Mouse (Mus musculus): ENCODE measurements around the gene Uvssa. TPM values are rescaled to one million over a fixed set of nuclear protein-coding genes. Genes with fewer than 3 reads are reported as not detected.
A peak's percentile ranks its signal among the peaks of the same experiment; 100 is the strongest.

The Uvssa gene
- polyA plus RNA-seq, 1 experiment from 2014 or later: 11.1 TPM

DNA sequence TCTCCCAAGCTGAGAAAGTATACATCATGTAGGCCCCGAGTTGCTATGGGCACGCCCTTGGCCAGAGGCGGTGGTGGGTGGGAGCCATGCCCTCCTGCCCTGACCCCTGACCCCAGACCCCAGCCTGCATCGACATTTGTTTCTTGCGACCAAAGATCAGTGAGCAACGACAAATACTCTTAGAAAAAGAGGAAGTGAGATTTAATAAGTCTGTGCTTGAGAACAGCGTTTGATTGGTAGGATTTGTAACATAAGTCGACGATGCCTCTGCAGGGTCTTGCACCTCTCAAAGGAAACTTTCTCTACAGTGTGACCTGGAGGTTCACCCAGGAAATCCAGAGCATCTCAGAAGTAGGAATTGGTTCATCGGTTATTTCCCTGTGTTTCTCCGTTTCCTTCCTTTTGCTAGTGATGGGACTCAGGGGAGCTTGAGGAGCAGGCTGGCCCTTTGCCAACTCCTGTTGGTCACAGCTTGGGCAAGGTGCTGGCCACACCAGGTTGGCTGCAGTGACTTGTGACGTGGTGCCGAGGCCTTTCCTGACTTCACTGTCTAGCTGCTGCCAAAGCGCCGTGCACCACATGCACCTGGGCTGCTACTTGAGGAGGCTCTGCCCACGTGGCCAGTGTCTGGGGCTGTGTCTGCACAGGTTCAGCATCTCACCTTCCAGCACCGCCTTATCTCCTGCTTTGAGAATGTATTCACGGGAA lies 5.9 kb upstream of the Uvssa start:
- Histone ChIP-seq H3K4me2 (no peak overlapping the region), H3K27ac (no peak overlapping the region), H3K4me1 (replicated peaks) (peaks cover 6% of the 10 kb centered on the region), H3K9me3 (no peaks in the 10 kb centered on the region), H3K9ac (replicated peaks) (no peak overlapping the region), H3K36me3 (peaks cover 73% of the 10 kb centered on the region), H3K27me3 (no peaks in the 10 kb centered on the region), H3K4me3 (replicated peaks) (no peak overlapping the region)
- WGBS: 89% methylated on average over 18 of the region's 18 CpGs
- ATAC-seq (ENCODE audit: insufficient number of reproducible peaks, insufficient read depth, low FRiP score, low TSS enrichment, low read depth): no peak

DNA sequence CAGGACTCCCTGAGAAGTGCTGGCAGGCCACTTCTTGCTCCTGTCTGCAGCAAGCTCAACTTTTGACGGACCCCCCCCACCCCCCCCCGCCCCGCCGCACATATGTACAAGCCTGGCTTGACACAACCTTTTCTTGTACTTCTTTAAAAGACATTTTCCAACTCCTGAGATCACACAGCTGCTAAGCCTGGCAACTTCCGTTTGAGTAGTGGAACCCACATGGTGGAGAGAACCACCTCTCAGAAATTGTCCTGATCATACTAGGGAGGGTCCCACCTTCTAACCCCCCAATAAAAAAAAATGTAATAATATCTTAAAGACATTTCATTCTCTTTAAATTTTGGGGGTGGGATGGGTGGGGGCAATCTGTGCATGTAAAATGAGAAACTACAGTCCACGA lies 1.2 kb upstream of the Uvssa start:
- ATAC-seq (ENCODE audit: insufficient number of reproducible peaks, insufficient read depth, low FRiP score, low TSS enrichment, low read depth): no peak
- Histone ChIP-seq H3K9ac (replicated peaks) (peak overlapping the region; percentile 66), H3K27me3 (no peaks in the 10 kb centered on the region), H3K36me3 (peaks cover 38% of the 10 kb centered on the region), H3K4me2 (peak overlapping the region; percentile 82), H3K4me1 (replicated peaks) (peaks cover 18% of the 10 kb centered on the region), H3K9me3 (no peaks in the 10 kb centered on the region), H3K4me3 (replicated peaks) (peak overlapping the region; percentile 65), H3K27ac (no peak overlapping the region)
- 57% methylated on average over 6 of the region's 6 CpGs for WGBS

DNA sequence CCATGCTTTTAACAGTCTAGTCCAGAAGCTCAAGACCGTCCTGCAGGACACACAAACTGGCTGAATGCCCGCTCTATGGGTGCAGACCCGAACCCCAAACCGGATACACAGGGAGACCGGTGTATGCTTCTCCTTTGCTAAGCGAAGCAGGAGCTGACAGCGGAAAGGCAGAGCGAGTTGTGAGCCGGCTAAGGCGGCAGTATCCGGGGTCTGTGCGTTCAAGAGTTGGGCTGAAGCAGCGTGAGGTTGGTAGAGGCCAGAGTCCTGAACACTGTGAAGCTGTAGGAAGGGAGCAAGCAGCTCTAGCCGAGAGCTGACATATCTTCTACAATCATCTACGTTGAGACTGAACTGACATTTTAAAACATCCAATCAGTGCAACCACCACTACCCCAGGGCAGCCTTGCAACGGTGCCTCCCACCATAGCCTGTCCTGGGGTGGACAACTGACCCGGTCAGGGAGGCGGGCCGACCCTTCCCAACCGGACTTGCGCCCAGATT lies 498 bp upstream of the Uvssa start:
- 2% methylated on average over 21 of the region's 21 CpGs for WGBS

DNA sequence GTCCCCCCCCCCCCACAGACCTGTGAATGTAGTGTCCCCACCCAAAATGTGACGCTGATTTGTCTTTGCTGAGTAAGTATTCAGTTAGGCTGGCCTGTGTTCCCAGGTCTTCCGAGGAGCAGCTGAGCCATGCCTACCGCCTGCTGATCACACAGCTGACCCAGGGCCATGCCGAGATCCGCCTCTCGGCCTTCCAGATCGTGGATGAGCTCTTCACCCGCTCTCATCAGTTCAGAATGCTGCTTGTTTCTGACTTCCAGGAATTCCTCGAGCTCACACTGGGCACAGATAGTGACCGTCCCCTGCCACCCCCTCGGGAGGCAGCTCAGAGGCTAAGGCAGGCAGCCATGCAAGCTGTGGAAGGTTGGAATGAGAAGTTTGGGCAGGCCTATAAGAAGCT lies 9.2 kb downstream of the Uvssa start:
- Histone ChIP-seq H3K4me2 (no peak overlapping the region), H3K4me1 (replicated peaks) (no peaks in the 10 kb centered on the region), H3K27me3 (no peaks in the 10 kb centered on the region), H3K27ac (no peak overlapping the region), H3K9me3 (no peaks in the 10 kb centered on the region), H3K36me3 (peaks cover 53% of the 10 kb centered on the region), H3K4me3 (replicated peaks) (no peak overlapping the region), H3K9ac (replicated peaks) (no peak overlapping the region)
- ATAC-seq (ENCODE audit: insufficient number of reproducible peaks, insufficient read depth, low FRiP score, low TSS enrichment, low read depth): no peak
- whole genome bisulfite sequencing: 86% methylated on average over 11 of the region's 11 CpGs

More for the DNA sequence above, 498 bp upstream of the Uvssa start:
- Histone ChIP-seq H3K27ac (peak overlapping the region; percentile 93), H3K4me1 (replicated peaks) (peaks cover 18% of the 10 kb centered on the region), H3K27me3 (no peaks in the 10 kb centered on the region), H3K4me3 (replicated peaks) (peak overlapping the region; percentile 65), H3K36me3 (peaks cover 32% of the 10 kb centered on the region), H3K9me3 (no peaks in the 10 kb centered on the region), H3K4me2 (peak overlapping the region; percentile 82), H3K9ac (replicated peaks) (peak overlapping the region; percentile 66)
- peak; percentile 21; the same call in 1 of the 2 replicates for ATAC-seq (ENCODE audit: insufficient number of reproducible peaks, insufficient read depth, low FRiP score, low TSS enrichment, low read depth)

DNA sequence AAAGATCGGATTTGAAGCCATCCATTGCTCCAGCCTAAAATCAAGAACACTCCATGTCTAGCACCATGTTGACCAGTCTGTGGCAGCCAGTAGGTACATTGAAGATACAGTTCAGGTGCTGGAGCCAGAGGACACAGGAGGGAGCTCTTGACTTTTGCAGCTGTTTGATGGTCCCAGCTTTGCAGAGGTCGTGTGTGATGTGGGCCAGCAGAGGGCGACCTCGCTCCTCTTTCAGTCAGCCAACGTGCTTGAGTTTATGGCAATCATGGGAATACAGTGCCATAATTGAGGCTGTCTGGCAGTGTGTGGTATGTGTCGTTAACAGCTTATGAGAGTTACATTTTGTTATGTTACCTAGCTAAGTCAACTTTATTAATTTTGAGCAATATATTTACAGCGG lies 15.5 kb downstream of the Uvssa start:
- peak; percentile 66 for ATAC-seq (ENCODE audit: insufficient number of reproducible peaks, insufficient read depth, low FRiP score, low TSS enrichment, low read depth)
- Histone ChIP-seq H3K9me3 (no peaks in the 10 kb centered on the region), H3K36me3 (peaks cover 42% of the 10 kb centered on the region), H3K27ac (no peak overlapping the region), H3K27me3 (peaks cover 12% of the 10 kb centered on the region), H3K9ac (replicated peaks) (no peak overlapping the region), H3K4me1 (replicated peaks) (peaks cover 5% of the 10 kb centered on the region), H3K4me3 (replicated peaks) (no peak overlapping the region), H3K4me2 (no peak overlapping the region)
- 11% methylated on average over 7 of the region's 7 CpGs for whole genome bisulfite sequencing

DNA sequence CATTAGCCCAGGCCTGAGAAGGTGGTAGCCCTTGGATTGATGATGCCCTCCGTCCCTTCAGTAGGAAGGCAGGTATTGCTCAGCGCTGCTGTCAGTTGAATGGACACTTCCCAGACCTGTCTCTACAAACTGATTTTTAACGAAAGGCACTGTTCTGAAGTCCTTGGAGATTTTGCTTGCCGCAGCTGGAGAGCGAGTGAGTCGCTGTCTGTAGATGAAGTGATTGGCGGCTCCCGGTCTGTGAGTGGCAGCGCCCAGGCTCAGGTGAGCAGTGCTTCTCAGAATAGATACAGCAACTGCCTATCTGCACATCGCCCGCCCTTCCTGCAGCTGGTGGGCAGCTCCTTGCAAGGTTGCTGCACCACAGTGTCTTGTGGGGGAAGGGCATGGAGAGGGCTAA lies 17.3 kb downstream of the Uvssa start:
- H3K27ac ChIP-seq: no peak overlapping the region
- no peak overlapping the region for H3K9ac ChIP-seq (replicated peaks)
- H3K27me3 ChIP-seq: peaks cover 12% of the 10 kb centered on the region
- no peak overlapping the region for H3K4me3 ChIP-seq (replicated peaks)
- H3K4me2 ChIP-seq: no peak overlapping the region
- peaks cover 28% of the 10 kb centered on the region for H3K36me3 ChIP-seq
- H3K9me3 ChIP-seq: no peaks in the 10 kb centered on the region
- 86% methylated on average over 11 of the region's 11 CpGs for WGBS
- peaks cover 5% of the 10 kb centered on the region for H3K4me1 ChIP-seq (replicated peaks)
- no peak for ATAC-seq (ENCODE audit: insufficient number of reproducible peaks, insufficient read depth, low FRiP score, low TSS enrichment, low read depth)

DNA sequence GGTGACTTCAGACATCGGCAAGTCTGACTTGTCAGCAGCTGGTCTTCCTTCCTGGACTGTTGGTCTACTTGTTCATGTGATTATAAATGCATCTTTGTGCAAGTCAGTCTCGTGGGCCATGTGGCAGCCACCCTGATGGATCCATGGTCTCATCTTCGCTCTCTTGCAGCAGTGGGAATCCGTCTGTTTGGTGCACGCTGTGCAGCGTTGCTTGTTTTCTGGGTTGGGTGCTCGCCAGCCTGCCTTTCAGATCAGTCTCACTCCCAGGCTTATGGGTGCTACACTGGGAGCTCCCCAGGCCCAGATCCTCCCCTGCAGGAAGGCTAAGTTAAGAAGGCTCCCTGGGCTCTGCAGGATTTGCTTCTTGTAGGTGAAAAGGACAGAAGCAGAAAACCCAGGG lies 18.5 kb downstream of the Uvssa start:
- H3K4me1 ChIP-seq (replicated peaks): peaks cover 5% of the 10 kb centered on the region
- H3K9ac ChIP-seq (replicated peaks): no peak overlapping the region
- ATAC-seq (ENCODE audit: insufficient number of reproducible peaks, insufficient read depth, low FRiP score, low TSS enrichment, low read depth): no peak
- no peaks in the 10 kb centered on the region for H3K9me3 ChIP-seq
- WGBS: 89% methylated on average over 7 of the region's 7 CpGs
- H3K4me3 ChIP-seq (replicated peaks): no peak overlapping the region
- peaks cover 17% of the 10 kb centered on the region for H3K36me3 ChIP-seq
- no peak overlapping the region for H3K4me2 ChIP-seq
- no peak overlapping the region for H3K27ac ChIP-seq
- H3K27me3 ChIP-seq: peaks cover 12% of the 10 kb centered on the region

DNA sequence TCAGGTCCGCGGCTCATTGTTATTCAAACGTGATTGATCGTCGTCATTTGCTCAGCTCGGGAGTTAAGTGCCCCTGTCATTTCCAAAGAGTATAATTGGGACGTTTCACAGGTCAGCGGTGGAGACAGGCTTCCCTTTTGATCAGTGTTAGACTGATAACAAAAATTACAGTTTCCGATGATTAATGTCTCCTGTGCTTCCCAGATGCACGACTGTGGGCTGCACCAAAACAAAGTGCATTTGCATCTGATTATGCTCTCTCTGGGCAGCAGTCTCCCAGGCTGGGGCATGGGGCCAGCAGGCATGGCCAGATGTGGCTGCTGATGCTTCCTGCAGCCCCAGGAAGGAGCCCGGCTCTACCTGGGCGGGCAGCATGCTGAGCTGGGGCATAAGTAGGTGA lies 22.5 kb downstream of the Uvssa start:
- Histone ChIP-seq H3K9ac (replicated peaks) (no peak overlapping the region), H3K9me3 (no peaks in the 10 kb centered on the region), H3K27ac (no peak overlapping the region), H3K36me3 (peaks cover 28% of the 10 kb centered on the region), H3K4me3 (replicated peaks) (no peak overlapping the region), H3K4me2 (no peak overlapping the region), H3K4me1 (replicated peaks) (no peaks in the 10 kb centered on the region; the same call in 1 of the 2 replicates), H3K27me3 (no peaks in the 10 kb centered on the region)
- ATAC-seq (ENCODE audit: insufficient number of reproducible peaks, insufficient read depth, low FRiP score, low TSS enrichment, low read depth): no peak
- WGBS: 57% methylated on average over 12 of the region's 12 CpGs

DNA sequence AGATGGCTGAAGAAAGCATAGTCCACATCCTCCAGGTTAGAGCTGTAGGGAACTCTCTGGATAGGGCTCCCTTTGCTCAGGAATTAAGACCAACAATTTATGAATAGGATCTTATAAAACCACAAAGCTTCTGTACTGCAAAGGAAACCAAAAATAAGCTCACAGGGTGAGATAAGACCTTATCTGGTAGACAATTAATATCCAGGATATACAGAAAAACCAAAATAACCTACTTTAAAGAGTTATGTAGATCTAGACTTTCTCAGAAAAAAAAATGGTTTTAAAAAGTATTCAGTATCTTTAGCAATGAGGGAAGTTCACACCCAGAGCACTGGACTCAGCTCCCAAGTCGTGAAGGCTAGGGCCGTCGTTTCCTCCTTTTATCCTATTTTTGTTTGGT lies 42.0 kb downstream of the Uvssa start:
- WGBS: 71% methylated on average over 3 of the region's 3 CpGs
- Histone ChIP-seq H3K9me3 (no peaks in the 10 kb centered on the region), H3K4me3 (replicated peaks) (no peak overlapping the region), H3K4me2 (no peak overlapping the region), H3K36me3 (peaks cover 5% of the 10 kb centered on the region; the same call in 1 of the 2 replicates), H3K9ac (replicated peaks) (no peak overlapping the region), H3K27ac (no peak overlapping the region), H3K27me3 (peaks cover 15% of the 10 kb centered on the region), H3K4me1 (replicated peaks) (no peaks in the 10 kb centered on the region)
- ATAC-seq (ENCODE audit: insufficient number of reproducible peaks, insufficient read depth, low FRiP score, low TSS enrichment, low read depth): no peak

DNA sequence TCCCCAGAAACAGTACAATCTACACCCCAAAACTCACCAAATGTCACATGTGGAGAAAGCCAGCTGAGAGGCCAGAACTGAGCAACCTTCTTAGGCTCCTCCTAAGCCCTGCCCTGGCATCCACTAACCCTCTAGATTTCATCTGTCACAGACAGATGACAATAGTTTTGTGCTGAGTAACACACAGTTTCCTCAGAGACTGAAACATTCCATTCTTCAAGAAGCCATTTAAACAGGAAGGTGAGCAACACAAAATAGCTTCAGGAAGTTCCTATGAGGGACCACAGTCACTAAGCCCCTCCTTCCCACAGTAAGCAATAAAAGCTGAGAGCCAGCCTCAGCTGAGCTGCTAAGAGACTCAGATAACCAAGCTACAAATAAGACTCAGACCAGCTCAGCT lies 49.1 kb downstream of the Uvssa start:
- no peak overlapping the region for H3K9ac ChIP-seq (replicated peaks)
- no peak overlapping the region for H3K4me2 ChIP-seq
- peaks cover 18% of the 10 kb centered on the region for H3K4me1 ChIP-seq (replicated peaks)
- no peak overlapping the region for H3K4me3 ChIP-seq (replicated peaks)
- peaks cover 83% of the 10 kb centered on the region for H3K27me3 ChIP-seq
- H3K27ac ChIP-seq: no peak overlapping the region
- no peaks in the 10 kb centered on the region for H3K9me3 ChIP-seq
- no peaks in the 10 kb centered on the region for H3K36me3 ChIP-seq
- ATAC-seq (ENCODE audit: insufficient number of reproducible peaks, insufficient read depth, low FRiP score, low TSS enrichment, low read depth): no peak

DNA sequence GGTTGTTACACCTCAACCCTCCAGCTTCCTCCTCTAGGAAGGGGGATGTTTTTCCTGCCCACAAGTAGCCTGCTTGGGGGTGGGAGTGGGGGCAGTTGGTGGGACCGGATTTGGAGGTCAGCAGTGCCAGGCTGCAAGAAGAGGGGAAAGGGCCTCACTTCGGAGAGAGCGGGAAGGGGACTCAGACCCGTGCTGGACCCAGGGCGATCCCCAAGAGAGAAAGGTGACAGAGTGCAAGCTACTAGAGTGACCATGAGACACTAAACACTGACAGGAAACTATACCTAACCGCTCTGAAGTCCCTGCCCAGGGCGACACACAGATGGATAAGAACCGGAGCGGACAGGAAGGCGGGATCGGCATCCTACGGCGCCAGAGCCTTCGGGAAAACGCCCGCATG lies 51.8 kb downstream of the Uvssa start:
- 0 out of 2 replicates have a peak overlapping the region, but pooled peaks have one; percentile 34 for H3K4me3 ChIP-seq (replicated peaks)
- peak overlapping the region; percentile 51 for H3K4me2 ChIP-seq
- H3K4me1 ChIP-seq (replicated peaks): peaks cover 33% of the 10 kb centered on the region

More for the DNA sequence above, 51.8 kb downstream of the Uvssa start:
- Histone ChIP-seq H3K27ac (no peak overlapping the region), H3K36me3 (no peaks in the 10 kb centered on the region), H3K9ac (replicated peaks) (no peak overlapping the region), H3K27me3 (peaks cover 98% of the 10 kb centered on the region), H3K9me3 (no peaks in the 10 kb centered on the region)
- under 1% methylated on average over 16 of the region's 16 CpGs for WGBS
- no peak for ATAC-seq (ENCODE audit: insufficient number of reproducible peaks, insufficient read depth, low FRiP score, low TSS enrichment, low read depth)

Data from limb, embryonic 12.5 days (tissue).